Mouse (Mus musculus): ENCODE measurements around the gene Prpf40b.
A peak's percentile ranks its signal among the peaks of the same experiment; 100 is the strongest.

Gene Prpf40b

GRCm38 (mm10) chr15:99295484-99295981 is 646 bp downstream of the Prpf40b start, which contains the start of gene Fam186b:
Gene Fam186b, minus strand, starts transcription at chr15:99295888.
- peak; percentile 47 for DNase-seq

GRCm38 (mm10) chr15:99296213-99296612 is 1.3 kb downstream of the Prpf40b start:
- DNase-seq: no peak

- DNase-seq: no peak
These were observed 12.6 kb downstream of the Prpf40b start for GRCm38 (mm10) chr15:99307476-99307875.

- DNase-seq: no peak
These were observed 14.7 kb downstream of the Prpf40b start for GRCm38 (mm10) chr15:99309549-99309948.

- no peak for DNase-seq
These were observed 15.7 kb downstream of the Prpf40b start for GRCm38 (mm10) chr15:99310617-99311016.

- DNase-seq: no peak
These were observed 20.0 kb downstream of the Prpf40b start for GRCm38 (mm10) chr15:99314891-99315290.

- peak; percentile 72 for DNase-seq
These were observed 21.7 kb downstream of the Prpf40b start for GRCm38 (mm10) chr15:99316314-99317266.

- DNase-seq: no peak
These were observed 22.4 kb downstream of the Prpf40b start for GRCm38 (mm10) chr15:99317267-99317651.

GRCm38 (mm10) chr15:99318071-99318470 is 23.2 kb downstream of the Prpf40b start:
- no peak for DNase-seq

- DNase-seq: peak; percentile 61
These were observed 24.0 kb downstream of the Prpf40b start for GRCm38 (mm10) chr15:99318861-99319410.

GRCm38 (mm10) chr15:99319411-99319871 is 24.6 kb downstream of the Prpf40b start:
- DNase-seq: no peak

- DNase-seq: no peak
These were observed 25.3 kb downstream of the Prpf40b start for GRCm38 (mm10) chr15:99320168-99320674.

GRCm38 (mm10) chr15:99320978-99321377 is 26.1 kb downstream of the Prpf40b start:
- DNase-seq: no peak

- DNase-seq: no peak
These were observed 29.3 kb downstream of the Prpf40b start for GRCm38 (mm10) chr15:99324151-99324550.

- no peak for DNase-seq
These were observed 30.7 kb downstream of the Prpf40b start for GRCm38 (mm10) chr15:99325598-99325997.

- no peak for DNase-seq
These were observed 31.5 kb downstream of the Prpf40b start for GRCm38 (mm10) chr15:99326407-99326806.

- no peak for DNase-seq
These were observed 32.1 kb downstream of the Prpf40b start for GRCm38 (mm10) chr15:99326959-99327358.

- no peak for DNase-seq
These were observed 33.1 kb downstream of the Prpf40b start for GRCm38 (mm10) chr15:99328011-99328410.

- DNase-seq: no peak
These were observed 35.4 kb downstream of the Prpf40b start for GRCm38 (mm10) chr15:99330324-99330723.

GRCm38 (mm10) chr15:99331341-99331740 is 36.5 kb downstream of the Prpf40b start:
- DNase-seq: no peak

- no peak for DNase-seq
These were observed 37.2 kb downstream of the Prpf40b start for GRCm38 (mm10) chr15:99332111-99332510.

- DNase-seq: no peak
These were observed 38.2 kb downstream of the Prpf40b start for GRCm38 (mm10) chr15:99332921-99333675.

GRCm38 (mm10) chr15:99333676-99334065 is 38.8 kb downstream of the Prpf40b start:
- no peak for DNase-seq

Data from cerebellum, adult 11 months (tissue).